Mouse (Mus musculus) liver, postnatal 0 days (tissue): ENCODE results near the gene Agbl4. TPM values are rescaled to one million over a fixed set of nuclear protein-coding genes. Genes with fewer than 3 reads are reported as not detected.

ENCODE experiments used
- ATAC-seq: fragments of 200-750 bp; cut with Nextera tagmentation; 2 replicates; pipeline ENCODE4 v1.8.0; 2017; ENCODE audit warnings: mild to moderate bottlenecking, moderate library complexity
- DNase-seq: peaks from one replicate; pipeline ENCODE4 v3.0.0-alpha.2; 2016
- H3K27ac ChIP-seq: fragments of 300-500 bp; sonication (generic); 2 replicates; pipeline ENCODE4 v1.5.1; 2014; ENCODE audit warnings: antibody characterized with exemption, moderate library complexity, mild to moderate bottlenecking, low read depth
- H3K27me3 ChIP-seq: fragments of 300-500 bp; sonication (generic); 2 replicates; pipeline ENCODE4 v1.6.1; 2014; ENCODE audit warnings: low read length, control low read depth, mixed read lengths; ENCODE audit not compliant: insufficient read depth
- H3K36me3 ChIP-seq: fragments of 300-500 bp; sonication (generic); replicated peaks from 2 replicates; pipeline ENCODE4 v1.6.1; 2014; ENCODE audit warnings: mild to moderate bottlenecking, control low read depth, low read length, moderate library complexity, mixed read lengths; ENCODE audit not compliant: insufficient read depth
- H3K4me1 ChIP-seq: fragments of 300-500 bp; sonication (generic); 2 replicates; pipeline ENCODE4 v1.6.1; 2014; ENCODE audit warnings: antibody characterized with exemption, mild to moderate bottlenecking, control low read depth; ENCODE audit not compliant: insufficient read depth
- H3K4me2 ChIP-seq: fragments of 300-500 bp; sonication (generic); 2 replicates; pipeline ENCODE4 v1.6.1; 2014; ENCODE audit warnings: low read depth, mild to moderate bottlenecking, low read length, moderate library complexity, mixed read lengths
- H3K4me3 ChIP-seq: fragments of 300-500 bp; sonication (generic); 2 replicates; pipeline ENCODE4 v1.5.1; 2014; ENCODE audit warnings: low read depth, low read length
- H3K9ac ChIP-seq: fragments of 300-500 bp; sonication (generic); replicated peaks from 2 replicates; pipeline ENCODE4 v1.6.1; 2014; ENCODE audit warnings: mild to moderate bottlenecking, moderate library complexity
- H3K9me3 ChIP-seq: fragments of 300-500 bp; sonication (generic); 2 replicates; pipeline ENCODE4 v1.6.1; 2016; ENCODE audit warnings: mild to moderate bottlenecking, control low read depth, low read length, mixed read lengths
- CTCF ChIP-seq: sonication (generic); IDR thresholded peaks from 2 replicates; pipeline ENCODE4 v1.5.1; 2016; ENCODE audit warnings: antibody characterized with exemption, low read depth
- EP300 ChIP-seq: IDR thresholded peaks from 2 replicates; pipeline ENCODE4 v1.6.1; 2016; ENCODE audit warnings: antibody characterized with exemption, low read depth, mild to moderate bottlenecking
- WGBS: fragments of 180-500 bp; shearing (Covaris S2); extraction: QIAGEN DNeasy Blood & Tissue Kit; methylation state at CpG from one replicate; pipeline ENCODE4 v1.1.7; 2014; ENCODE audit not compliant: insufficient replicate concordance; 5-methylcytosine and 5-hydroxymethylcytosine counted together
- polyA plus RNA-seq: library from polyadenylated mRNA; unstranded; fragments of >200 nt; fragmentation: Nextera tagmentation; extraction: Ambion mirVana; gene quantifications from 2 replicates; pipeline ENCODE4 v1.2.1, GENCODE M21; 2015

Gene Agbl4
- polyA plus RNA-seq, 1 experiment from 2014 or later: not detected

- no peaks in the 10 kb centered on the region; the same call in 1 of the 2 replicates for H3K9me3 ChIP-seq
Observed at GRCm38 (mm10) chr4:110832776-110833175, 435.3 kb downstream of the Agbl4 start.

GRCm38 (mm10) chr4:110879719-110880443 lies 482.4 kb downstream of the Agbl4 start:
- H3K4me1 ChIP-seq: no peaks in the 10 kb centered on the region
- DNase-seq: no peak
- H3K4me2 ChIP-seq: no peak overlapping the region
- 67% methylated on average over 2 of the region's 2 CpGs for WGBS
- no peaks in the 10 kb centered on the region for H3K9me3 ChIP-seq
- H3K36me3 ChIP-seq: no peaks in the 10 kb centered on the region
- no peak overlapping the region for H3K9ac ChIP-seq
- no peak overlapping the region for H3K27ac ChIP-seq
- H3K4me3 ChIP-seq: no peak overlapping the region
- ATAC-seq: no peak
- TF ChIP-seq CTCF (no peak), EP300 (no peak)
- H3K27me3 ChIP-seq: no peaks in the 10 kb centered on the region

More at GRCm38 (mm10) chr4:110832776-110833175, 435.3 kb downstream of the Agbl4 start:
- no peak for ATAC-seq
- H3K36me3 ChIP-seq: no peaks in the 10 kb centered on the region
- no peak for TF ChIP-seq EP300
- no peak for TF ChIP-seq CTCF
- no peak overlapping the region for H3K27ac ChIP-seq
- 64% methylated on average over 1 of the region's 1 CpGs for WGBS
- no peaks in the 10 kb centered on the region for H3K4me1 ChIP-seq
- H3K9ac ChIP-seq: no peak overlapping the region
- H3K4me3 ChIP-seq: no peak overlapping the region
- no peak for DNase-seq
- no peak overlapping the region for H3K4me2 ChIP-seq
- no peaks in the 10 kb centered on the region for H3K27me3 ChIP-seq

GRCm38 (mm10) chr4:110916061-110916460 lies 518.6 kb downstream of the Agbl4 start:
- Histone ChIP-seq H3K9me3 (no peaks in the 10 kb centered on the region), H3K4me1 (no peaks in the 10 kb centered on the region), H3K36me3 (no peaks in the 10 kb centered on the region), H3K27ac (no peak overlapping the region), H3K4me3 (no peak overlapping the region), H3K27me3 (no peaks in the 10 kb centered on the region), H3K9ac (no peak overlapping the region), H3K4me2 (no peak overlapping the region)
- no peak for TF ChIP-seq EP300
- TF ChIP-seq CTCF: no peak
- DNase-seq (no peak), ATAC-seq (no peak)

- Histone ChIP-seq H3K27ac (no peak overlapping the region), H3K4me2 (no peak overlapping the region), H3K9me3 (no peaks in the 10 kb centered on the region), H3K27me3 (no peaks in the 10 kb centered on the region), H3K4me3 (no peak overlapping the region), H3K9ac (no peak overlapping the region), H3K36me3 (no peaks in the 10 kb centered on the region), H3K4me1 (no peaks in the 10 kb centered on the region)
- no peak for ATAC-seq
- no peak for DNase-seq
- TF ChIP-seq CTCF (no peak), EP300 (no peak)
- WGBS: 53% methylated on average over 4 of the region's 4 CpGs
Observed at GRCm38 (mm10) chr4:110916565-110916964, 519.1 kb downstream of the Agbl4 start.

- Histone ChIP-seq H3K36me3 (no peaks in the 10 kb centered on the region), H3K4me3 (no peak overlapping the region), H3K4me2 (no peak overlapping the region), H3K27me3 (no peaks in the 10 kb centered on the region), H3K9ac (no peak overlapping the region), H3K27ac (no peak overlapping the region), H3K4me1 (no peaks in the 10 kb centered on the region), H3K9me3 (no peaks in the 10 kb centered on the region)
- no peak for DNase-seq
- TF ChIP-seq CTCF (no peak), EP300 (no peak)
- ATAC-seq: no peak
- 74% methylated on average over 3 of the region's 3 CpGs for WGBS
Observed at GRCm38 (mm10) chr4:110921013-110921412, 523.6 kb downstream of the Agbl4 start.

GRCm38 (mm10) chr4:111001641-111002040 lies 604.2 kb downstream of the Agbl4 start:
- 53% methylated on average over 2 of the region's 2 CpGs for WGBS
- Histone ChIP-seq H3K9ac (no peak overlapping the region), H3K4me1 (no peaks in the 10 kb centered on the region), H3K36me3 (no peaks in the 10 kb centered on the region), H3K9me3 (no peaks in the 10 kb centered on the region), H3K27me3 (no peaks in the 10 kb centered on the region), H3K27ac (no peak overlapping the region), H3K4me3 (no peak overlapping the region), H3K4me2 (no peak overlapping the region)
- ATAC-seq: no peak
- TF ChIP-seq EP300 (no peak), CTCF (no peak)
- DNase-seq: no peak
